Mouse (Mus musculus) olfactory bulb, adult 2 months (tissue): ENCODE measurements around the gene 1700020L24Rik. TPM values are rescaled to one million over a fixed set of nuclear protein-coding genes. Genes with fewer than 3 reads are reported as not detected.
A peak's percentile ranks its signal among the peaks of the same experiment; 100 is the strongest.

Experiments
- H3K27ac ChIP-seq: fragments of 200-500 bp; 2 replicates; pipeline ENCODE4 v1.5.1; 2012; ENCODE audit warnings: low read depth, low read length; ENCODE audit not compliant: insufficient read depth
- H3K4me1 ChIP-seq: fragments of 200-500 bp; 2 replicates; pipeline ENCODE4 v1.6.1; 2012; ENCODE audit warnings: low read length; ENCODE audit not compliant: control insufficient read depth, insufficient read depth
- H3K4me3 ChIP-seq: fragments of 200-500 bp; 2 replicates; pipeline ENCODE4 v1.5.1; 2012; ENCODE audit warnings: mild to moderate bottlenecking, low read depth, low read length, moderate library complexity; ENCODE audit not compliant: insufficient read depth
- CTCF ChIP-seq: fragments of 200-500 bp; IDR thresholded peaks from 2 replicates; pipeline ENCODE4 v1.5.1; 2012; ENCODE audit warnings: low read depth, mild to moderate bottlenecking, low read length, moderate library complexity; ENCODE audit not compliant: insufficient read depth
- POLR2A ChIP-seq: fragments of 200-500 bp; IDR thresholded peaks from 2 replicates; pipeline ENCODE4 v1.6.1; 2012; ENCODE audit warnings: mild to moderate bottlenecking, low read depth, low read length, moderate library complexity; ENCODE audit not compliant: insufficient read depth
- WGBS: fragments of 180-500 bp; shearing (Covaris S2); methylation state at CpG from one replicate; pipeline ENCODE4 v1.1.7; 2018; 5-methylcytosine and 5-hydroxymethylcytosine counted together
- polyA plus RNA-seq: library from polyadenylated mRNA; stranded (reverse); fragments of >200 nt; gene quantifications from 2 replicates; pipeline ENCODE4 v1.2.4, GENCODE M21; 2012; ENCODE audit warnings: low replicate concordance; ENCODE audit not compliant: missing spikeins, insufficient read depth, insufficient read length

Gene 1700020L24Rik
- polyA plus RNA-seq, result not detected in 2 replicates

GRCm38 (mm10) chr11:83437377-83437776 lies at the start of gene 1700020L24Rik:
TSS of gene 1700020L24Rik (plus strand) at chr11:83437677.
- 88% methylated on average over 1 of the region's 1 CpGs for WGBS

GRCm38 (mm10) chr11:83393062-83393461 lies 44.4 kb upstream of the 1700020L24Rik start:
- H3K27ac ChIP-seq, result peak overlapping the region; percentile 94
- no peak overlapping the region for H3K4me3 ChIP-seq
- no peak for TF ChIP-seq POLR2A
- TF ChIP-seq CTCF, result no peak
- H3K4me1 ChIP-seq, result peaks cover 22% of the 10 kb centered on the region
- WGBS, result 50% methylated on average over 4 of the region's 4 CpGs

More at GRCm38 (mm10) chr11:83437377-83437776, at the start of gene 1700020L24Rik:
- no peak within 1 kb of the TSS for H3K4me3 ChIP-seq
- peaks cover 4% of the 10 kb centered on the region for H3K4me1 ChIP-seq
- TF ChIP-seq POLR2A, result no peak
- TF ChIP-seq CTCF, result no peak
- no peak within 1 kb of the TSS for H3K27ac ChIP-seq

GRCm38 (mm10) chr11:83394802-83395439 lies 42.6 kb upstream of the 1700020L24Rik start:
- Histone ChIP-seq H3K4me3 (no peak overlapping the region), H3K4me1 (peaks cover 19% of the 10 kb centered on the region), H3K27ac (peak overlapping the region; percentile 31; the same call in 1 of the 2 replicates)
- TF ChIP-seq CTCF (no peak), POLR2A (no peak)
- WGBS, result 20% methylated on average over 6 of the region's 6 CpGs

- 74% methylated on average over 7 of the region's 7 CpGs for WGBS
- no peak for TF ChIP-seq POLR2A
- no peak for TF ChIP-seq CTCF
- Histone ChIP-seq H3K4me1 (peaks cover 15% of the 10 kb centered on the region), H3K4me3 (no peak overlapping the region), H3K27ac (no peak overlapping the region)
These were observed 39.9 kb upstream of the 1700020L24Rik start for GRCm38 (mm10) chr11:83397626-83398025.

DNA sequence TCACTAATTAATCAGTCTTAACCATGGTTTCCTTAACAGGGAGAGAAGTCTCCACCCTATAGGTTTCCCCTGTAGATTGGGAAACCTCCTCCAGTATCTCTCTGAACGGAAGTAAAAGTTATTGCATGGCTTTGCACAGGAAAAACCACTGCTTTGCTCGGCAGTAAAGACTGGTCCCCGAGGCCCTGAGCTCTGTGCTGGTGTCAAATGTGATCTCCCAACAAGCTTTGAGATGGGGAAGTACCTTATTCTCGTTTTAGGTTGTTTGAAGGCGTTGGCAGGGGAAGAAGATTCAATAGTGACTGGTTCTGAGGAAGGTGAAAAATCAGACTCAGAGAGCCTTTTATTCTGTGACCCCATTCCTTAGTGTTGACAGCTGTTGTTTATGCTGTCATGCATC lies 38.8 kb upstream of the 1700020L24Rik start:
- Histone ChIP-seq H3K4me1 (peaks cover 15% of the 10 kb centered on the region), H3K27ac (no peak overlapping the region), H3K4me3 (no peak overlapping the region)
- WGBS, result 75% methylated on average over 5 of the region's 5 CpGs
- TF ChIP-seq POLR2A, result no peak
- no peak for TF ChIP-seq CTCF

DNA sequence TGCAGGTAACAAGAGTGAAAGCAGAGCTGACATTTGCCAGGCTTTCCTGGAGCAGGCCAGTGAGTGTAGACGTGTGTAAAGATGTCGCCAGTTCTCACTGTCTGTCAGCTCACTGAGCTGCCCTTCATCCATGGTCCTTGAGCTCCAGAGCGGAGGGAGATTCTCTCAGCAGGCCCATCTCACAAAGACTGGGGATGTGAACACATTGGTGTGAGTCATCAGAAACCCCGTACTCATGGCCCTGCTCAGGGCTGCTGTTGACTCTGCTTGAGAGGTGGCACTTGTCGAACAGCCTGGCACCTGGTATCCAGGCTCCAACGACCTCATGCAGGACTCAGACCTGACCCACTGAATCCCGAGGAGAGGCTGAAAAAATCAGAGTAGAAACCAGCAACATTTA lies 33.7 kb upstream of the 1700020L24Rik start:
- TF ChIP-seq POLR2A, result no peak
- TF ChIP-seq CTCF, result no peak
- no peak overlapping the region for H3K4me3 ChIP-seq
- peak overlapping the region; percentile 4 for H3K27ac ChIP-seq
- peaks cover 12% of the 10 kb centered on the region for H3K4me1 ChIP-seq
- WGBS, result 54% methylated on average over 7 of the region's 7 CpGs

DNA sequence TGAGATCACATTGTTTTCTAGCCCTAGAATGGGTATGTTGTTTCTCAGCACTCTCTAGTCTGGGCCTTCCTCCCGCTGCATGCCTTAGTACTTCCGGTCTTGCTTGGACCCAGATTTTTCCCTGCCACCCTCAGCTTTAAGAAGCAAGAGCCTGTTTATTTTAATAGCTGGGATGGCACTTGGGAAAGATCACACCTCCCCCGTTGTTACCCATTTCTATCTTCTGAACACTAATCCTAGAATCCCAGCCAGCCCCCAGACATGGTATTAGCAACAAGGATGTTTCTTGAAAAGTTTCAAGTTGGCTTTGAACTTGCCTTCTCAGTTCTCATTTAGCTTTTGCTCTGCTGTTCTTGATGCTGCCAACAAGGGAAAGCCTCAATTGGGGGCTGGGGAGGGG lies 31.1 kb upstream of the 1700020L24Rik start:
- H3K4me3 ChIP-seq, result no peak overlapping the region
- H3K27ac ChIP-seq, result no peak overlapping the region
- TF ChIP-seq CTCF, result no peak
- TF ChIP-seq POLR2A, result no peak
- WGBS, result 49% methylated on average over 3 of the region's 3 CpGs
- peaks cover 16% of the 10 kb centered on the region for H3K4me1 ChIP-seq

- Histone ChIP-seq H3K4me1 (peaks cover 20% of the 10 kb centered on the region), H3K27ac (no peak overlapping the region), H3K4me3 (no peak overlapping the region)
- WGBS, result 46% methylated on average over 8 of the region's 8 CpGs
- TF ChIP-seq CTCF, result no peak
- TF ChIP-seq POLR2A, result no peak
These were observed 29.2 kb upstream of the 1700020L24Rik start for GRCm38 (mm10) chr11:83408242-83408641.

- peak within 1 kb of the TSS; percentile 92 for H3K27ac ChIP-seq
- peak within 1 kb of the TSS; percentile 77 for H3K4me3 ChIP-seq
- 3% methylated on average over 43 of the region's 44 CpGs for WGBS
- TF ChIP-seq POLR2A, result no peak
- TF ChIP-seq CTCF, result no peak
- H3K4me1 ChIP-seq, result peaks cover 20% of the 10 kb centered on the region
These were observed 28.3 kb upstream of the 1700020L24Rik start, which contains the start of gene Rasl10b for GRCm38 (mm10) chr11:83409087-83409754. TSS of gene Rasl10b (plus strand) at chr11:83409137.
